Mouse (Mus musculus) megakaryocyte, embryonic 14.5 days (primary cell): ENCODE results near the gene Krtap1-5. TPM values are rescaled to one million over a fixed set of nuclear protein-coding genes. Genes with fewer than 3 reads are reported as not detected.

Experiments
- H3K27me3 ChIP-seq: replicated peaks from 2 replicates; pipeline ENCODE3; 2012; ENCODE audit warnings: inconsistent platforms
- H3K36me3 ChIP-seq: replicated peaks from 2 replicates; pipeline ENCODE3; 2012; ENCODE audit warnings: low read length, inconsistent platforms, mixed read lengths
- H3K4me1 ChIP-seq: 2 replicates; pipeline ENCODE4 v1.6.1; 2012; ENCODE audit warnings: inconsistent platforms
- H3K4me3 ChIP-seq: replicated peaks from 2 replicates; pipeline ENCODE3; 2012; ENCODE audit warnings: moderate library complexity, mild to moderate bottlenecking, inconsistent platforms
- H3K9me3 ChIP-seq: 2 replicates; pipeline ENCODE4 v1.6.1; 2012; ENCODE audit warnings: inconsistent platforms
- FLI1 ChIP-seq: IDR thresholded peaks from 2 replicates; pipeline ENCODE4 v1.6.1; 2012; ENCODE audit warnings: low read length, inconsistent platforms, mixed read lengths
- GATA1 ChIP-seq: IDR thresholded peaks from 3 replicates; pipeline ENCODE4 v1.6.1; 2012; ENCODE audit warnings: mixed read lengths, low read length, inconsistent platforms, borderline replicate concordance
- polyA plus RNA-seq: library from polyadenylated mRNA; stranded (reverse); fragments of >175 nt; gene quantifications from 2 replicates; pipeline ENCODE4 v1.2.3, GENCODE M21; 2012; ENCODE audit warnings: low replicate concordance; ENCODE audit not compliant: insufficient read depth

The Krtap1-5 gene
- polyA plus RNA-seq, 1 experiment = not detected

- no peak for TF ChIP-seq GATA1
- no peak for TF ChIP-seq FLI1
- H3K27me3 ChIP-seq = no peaks in the 10 kb centered on the region
Measured at GRCm38 (mm10) chr11:99550765-99551164, 30.1 kb downstream of the Krtap1-5 start, which contains the start of gene Krtap3-3. Gene Krtap3-3, minus strand, starts transcription at chr11:99550865.

GRCm38 (mm10) chr11:99547892-99548291, 32.9 kb downstream of the Krtap1-5 start:
- H3K4me1 ChIP-seq = no peaks in the 10 kb centered on the region
- H3K9me3 ChIP-seq = no peaks in the 10 kb centered on the region
- H3K4me3 ChIP-seq = no peak overlapping the region
- peaks cover under 1% of the 10 kb centered on the region for H3K27me3 ChIP-seq
- TF ChIP-seq GATA1 = no peak
- TF ChIP-seq FLI1 = no peak
- H3K36me3 ChIP-seq = no peaks in the 10 kb centered on the region

More at GRCm38 (mm10) chr11:99550765-99551164, 30.1 kb downstream of the Krtap1-5 start, which contains the start of gene Krtap3-3:
- no peaks in the 10 kb centered on the region for H3K4me1 ChIP-seq
- H3K4me3 ChIP-seq = no peak within 1 kb of the TSS
- H3K9me3 ChIP-seq = no peaks in the 10 kb centered on the region
- H3K36me3 ChIP-seq = no peaks in the 10 kb centered on the region

GRCm38 (mm10) chr11:99539721-99540120, 41.1 kb downstream of the Krtap1-5 start:
- Histone ChIP-seq H3K9me3 (no peaks in the 10 kb centered on the region), H3K36me3 (no peaks in the 10 kb centered on the region), H3K4me1 (no peaks in the 10 kb centered on the region), H3K27me3 (peaks cover 3% of the 10 kb centered on the region), H3K4me3 (no peak overlapping the region)
- TF ChIP-seq FLI1 (no peak), GATA1 (no peak)

Other genes with a start within 250 kb of the Krtap1-5 start
- not detected in 2 replicates for gene Krt26, start 243.1 kb downstream of the Krtap1-5 start, polyA plus RNA-seq
- gene Krt27, start 229.9 kb downstream of the Krtap1-5 start, polyA plus RNA-seq = not detected in 2 replicates
- gene Krt28, start 206.1 kb downstream of the Krtap1-5 start, polyA plus RNA-seq = not detected in 2 replicates
- gene Krt10, start 191.7 kb downstream of the Krtap1-5 start, polyA plus RNA-seq = 6.6 TPM in 1 of 2 replicates, not detected in the other
- gene Krt12, start 158.8 kb downstream of the Krtap1-5 start, polyA plus RNA-seq = not detected in 2 replicates
- gene Krt20, start 142.9 kb downstream of the Krtap1-5 start, polyA plus RNA-seq = not detected in 2 replicates
- not detected in 2 replicates for gene Krt23, start 87.9 kb downstream of the Krtap1-5 start, polyA plus RNA-seq
- not detected in 2 replicates for gene Krt39, start 59.7 kb downstream of the Krtap1-5 start, polyA plus RNA-seq
- gene Krt40, start 37.9 kb downstream of the Krtap1-5 start, polyA plus RNA-seq = not detected in 2 replicates
- not detected in 2 replicates for gene Krtap3-3, start 30.2 kb downstream of the Krtap1-5 start, polyA plus RNA-seq
- not detected in 2 replicates for gene Krtap3-2, start 24.2 kb downstream of the Krtap1-5 start, polyA plus RNA-seq
- not detected in 2 replicates for gene Gm11939, start 21.6 kb downstream of the Krtap1-5 start, polyA plus RNA-seq
- not detected in 2 replicates for gene Krtap3-1, start 14.4 kb downstream of the Krtap1-5 start, polyA plus RNA-seq
- not detected in 2 replicates for gene Krtap1-4, start 2.6 kb upstream of the Krtap1-5 start, polyA plus RNA-seq
- gene Krtap1-3, start 10.3 kb upstream of the Krtap1-5 start, polyA plus RNA-seq = not detected in 2 replicates
- gene Krtap9-3, start 17.1 kb upstream of the Krtap1-5 start, polyA plus RNA-seq = not detected in 2 replicates
- gene Gm11938, start 22.3 kb upstream of the Krtap1-5 start, polyA plus RNA-seq = not detected in 2 replicates
- gene Gm11937, start 29.2 kb upstream of the Krtap1-5 start, polyA plus RNA-seq = not detected in 2 replicates
- not detected in 2 replicates for gene Krtap2-4, start 33.8 kb upstream of the Krtap1-5 start, polyA plus RNA-seq
- gene Gm11562, start 39.4 kb upstream of the Krtap1-5 start, polyA plus RNA-seq = not detected in 2 replicates
- gene Krtap4-1, start 47.2 kb upstream of the Krtap1-5 start, polyA plus RNA-seq = not detected in 2 replicates
- gene Krtap4-2, start 54.1 kb upstream of the Krtap1-5 start, polyA plus RNA-seq = not detected in 2 replicates
- not detected in 2 replicates for gene Krtap4-7, start 63.1 kb upstream of the Krtap1-5 start, polyA plus RNA-seq
- gene Gm11555, start 69.2 kb upstream of the Krtap1-5 start, polyA plus RNA-seq = not detected in 2 replicates
- gene Gm11563, start 77.9 kb upstream of the Krtap1-5 start, polyA plus RNA-seq = not detected in 2 replicates
- gene Krtap4-6, start 84.9 kb upstream of the Krtap1-5 start, polyA plus RNA-seq = not detected in 2 replicates
- not detected in 2 replicates for gene Gm14190, start 109.7 kb upstream of the Krtap1-5 start, polyA plus RNA-seq
- not detected in 2 replicates for gene Gm14180, start 153.3 kb upstream of the Krtap1-5 start, polyA plus RNA-seq
- not detected in 2 replicates for gene Gm11595, start 191.9 kb upstream of the Krtap1-5 start, polyA plus RNA-seq
- not detected in 2 replicates for gene Krtap4-8, start 199.7 kb upstream of the Krtap1-5 start, polyA plus RNA-seq
- not detected in 2 replicates for gene Krtap4-9, start 204.2 kb upstream of the Krtap1-5 start, polyA plus RNA-seq
- gene Gm11596, start 212.5 kb upstream of the Krtap1-5 start, polyA plus RNA-seq = not detected in 2 replicates
- gene Gm11569, start 217.9 kb upstream of the Krtap1-5 start, polyA plus RNA-seq = not detected in 2 replicates
- not detected in 2 replicates for gene Gm11554, start 223.4 kb upstream of the Krtap1-5 start, polyA plus RNA-seq
- gene Krtap4-13, start 228.9 kb upstream of the Krtap1-5 start, polyA plus RNA-seq = not detected in 2 replicates
- not detected in 2 replicates for gene Gm11564, start 234.7 kb upstream of the Krtap1-5 start, polyA plus RNA-seq